Mouse (Mus musculus) brain, embryonic 14.5 days (tissue): Measurements from ENCODE around the gene Sfmbt2.

Source experiments
- CTCF ChIP-seq: fragments of 200-500 bp; IDR thresholded peaks from 2 replicates; pipeline ENCODE4 v1.5.1; 2012; ENCODE audit warnings: inconsistent platforms, mild to moderate bottlenecking, moderate library complexity, borderline replicate concordance; ENCODE audit not compliant: insufficient read depth, insufficient read length; ENCODE audit errors: extremely low read depth
- POLR2A ChIP-seq: fragments of 200-500 bp; IDR thresholded peaks from 2 replicates; pipeline ENCODE4 v1.6.1; 2012; ENCODE audit warnings: mild to moderate bottlenecking, inconsistent platforms, borderline replicate concordance; ENCODE audit not compliant: poor library complexity, insufficient read depth, insufficient read length, severe bottlenecking; ENCODE audit errors: extremely low read depth

GRCm38 (mm10) chr2:10410069-10410468, 39.8 kb downstream of the Sfmbt2 start:
- no peak for TF ChIP-seq POLR2A
- TF ChIP-seq CTCF = no peak
